Mouse (Mus musculus): ENCODE measurements around the gene Arid1a. TPM values are rescaled to one million over a fixed set of nuclear protein-coding genes. Genes with fewer than 3 reads are reported as not detected.

Arid1a gene
- 32.8 TPM for polyA plus RNA-seq (2017; shearing (Covaris generic))

GRCm38 (mm10) chr4:133756514-133757268, at the start of gene Arid1a:
TSS of gene Arid1a (minus strand) at chr4:133756769.

GRCm38 (mm10) chr4:133671881-133672844, 84.4 kb downstream of the Arid1a start, which contains the start of gene Pigv:
TSS of gene Pigv (minus strand) at chr4:133672647.

GRCm38 (mm10) chr4:133649989-133650699, 106.4 kb downstream of the Arid1a start, which contains the start of gene Zdhhc18:
TSS of gene Zdhhc18 (minus strand) at chr4:133650154.

Other genes with a start within 250 kb of the Arid1a start
- gene Kdf1, start 237.8 kb downstream of the Arid1a start, polyA plus RNA-seq (2017; shearing (Covaris generic)) = 0.39 TPM
- gene Nudc, start 210.8 kb downstream of the Arid1a start, polyA plus RNA-seq (2017; shearing (Covaris generic)) = 148 TPM
- gene Nr0b2, start 203.4 kb downstream of the Arid1a start, polyA plus RNA-seq (2017; shearing (Covaris generic)) = not detected
- gene Gpatch3, start 182.0 kb downstream of the Arid1a start, polyA plus RNA-seq (2017; shearing (Covaris generic)) = 2.6 TPM
- 21.0 TPM for gene Gpn2, start 172.4 kb downstream of the Arid1a start, polyA plus RNA-seq (2017; shearing (Covaris generic))
- gene Sfn, start 154.6 kb downstream of the Arid1a start, polyA plus RNA-seq (2017; shearing (Covaris generic)) = 10.9 TPM
- gene Zdhhc18, start 106.6 kb downstream of the Arid1a start, polyA plus RNA-seq (2017; shearing (Covaris generic)) = 22.5 TPM
- 30.4 TPM for gene Pigv, start 84.1 kb downstream of the Arid1a start, polyA plus RNA-seq (2017; shearing (Covaris generic))
- 295 TPM for gene Rps6ka1, start 131.0 kb upstream of the Arid1a start, polyA plus RNA-seq (2017; shearing (Covaris generic))
- gene Hmgn2, start 211.9 kb upstream of the Arid1a start, polyA plus RNA-seq (2017; shearing (Covaris generic)) = 392 TPM
- 37.4 TPM for gene Dhdds, start 244.1 kb upstream of the Arid1a start, polyA plus RNA-seq (2017; shearing (Covaris generic))